Mouse (Mus musculus) forebrain, postnatal 0 days (tissue): ENCODE results near the gene Exoc6b. TPM values are rescaled to one million over a fixed set of nuclear protein-coding genes. Genes with fewer than 3 reads are reported as not detected.

Source experiments
- ATAC-seq: fragments of 200-750 bp; cut with Nextera tagmentation; 2 replicates; pipeline ENCODE4 v1.8.0; 2017; ENCODE audit warnings: mild to moderate bottlenecking, moderate library complexity
- DNase-seq: peaks from one replicate; pipeline ENCODE4 v3.0.0-alpha.2; 2015
- H3K27ac ChIP-seq: fragments of 300-500 bp; sonication (generic); 2 replicates; pipeline ENCODE4 v1.5.1; 2014; ENCODE audit warnings: low read depth, mild to moderate bottlenecking, antibody characterized with exemption, low read length, moderate library complexity, mixed read lengths
- H3K27me3 ChIP-seq: fragments of 300-500 bp; sonication (generic); 2 replicates; pipeline ENCODE4 v1.6.1; 2014; ENCODE audit warnings: mild to moderate bottlenecking, low read length, mixed read lengths; ENCODE audit not compliant: insufficient read depth
- H3K36me3 ChIP-seq: fragments of 300-500 bp; sonication (generic); 2 replicates; pipeline ENCODE4 v1.6.1; 2014; ENCODE audit warnings: mild to moderate bottlenecking, moderate library complexity; ENCODE audit not compliant: insufficient read depth
- H3K4me1 ChIP-seq: fragments of 300-500 bp; sonication (generic); 2 replicates; pipeline ENCODE4 v1.6.1; 2014; ENCODE audit warnings: antibody characterized with exemption; ENCODE audit not compliant: insufficient read depth
- H3K4me2 ChIP-seq: fragments of 300-500 bp; sonication (generic); 2 replicates; pipeline ENCODE4 v1.6.1; 2014; ENCODE audit warnings: low read depth, mild to moderate bottlenecking, moderate library complexity
- H3K4me3 ChIP-seq: fragments of 300-500 bp; sonication (generic); 2 replicates; pipeline ENCODE4 v1.5.1; 2014; ENCODE audit warnings: low read depth, low read length, mixed read lengths
- H3K9ac ChIP-seq: fragments of 300-500 bp; sonication (generic); 2 replicates; pipeline ENCODE4 v1.6.1; 2014; ENCODE audit warnings: mild to moderate bottlenecking
- H3K9me3 ChIP-seq: fragments of 300-500 bp; sonication (generic); 2 replicates; pipeline ENCODE4 v1.6.1; 2016; ENCODE audit warnings: low read length
- CTCF ChIP-seq: sonication (generic); IDR thresholded peaks from 2 replicates; pipeline ENCODE4 v1.5.1; 2016; ENCODE audit warnings: antibody characterized with exemption, control low read depth, low read depth
- WGBS: fragments of 180-500 bp; shearing (Covaris S2); extraction: QIAGEN DNeasy Blood & Tissue Kit; methylation state at CpG from one replicate; pipeline ENCODE4 v1.1.7; 2014; 5-methylcytosine and 5-hydroxymethylcytosine counted together
- polyA plus RNA-seq: library from polyadenylated mRNA; unstranded; fragments of >200 nt; fragmentation: Nextera tagmentation; extraction: Ambion mirVana; gene quantifications from 2 replicates; pipeline ENCODE4 v1.2.1, GENCODE M21; 2015
- total RNA-seq: library from RNA; depleted of rRNA; stranded (reverse); fragments of >200 nt; gene quantifications from 2 replicates; pipeline ENCODE4 v1.2.3, GENCODE M21; 2014

The Exoc6b gene
- total and polyA plus RNA-seq, 2 experiments from 2014 or later, result 37.7 to 46.2 TPM

DNA sequence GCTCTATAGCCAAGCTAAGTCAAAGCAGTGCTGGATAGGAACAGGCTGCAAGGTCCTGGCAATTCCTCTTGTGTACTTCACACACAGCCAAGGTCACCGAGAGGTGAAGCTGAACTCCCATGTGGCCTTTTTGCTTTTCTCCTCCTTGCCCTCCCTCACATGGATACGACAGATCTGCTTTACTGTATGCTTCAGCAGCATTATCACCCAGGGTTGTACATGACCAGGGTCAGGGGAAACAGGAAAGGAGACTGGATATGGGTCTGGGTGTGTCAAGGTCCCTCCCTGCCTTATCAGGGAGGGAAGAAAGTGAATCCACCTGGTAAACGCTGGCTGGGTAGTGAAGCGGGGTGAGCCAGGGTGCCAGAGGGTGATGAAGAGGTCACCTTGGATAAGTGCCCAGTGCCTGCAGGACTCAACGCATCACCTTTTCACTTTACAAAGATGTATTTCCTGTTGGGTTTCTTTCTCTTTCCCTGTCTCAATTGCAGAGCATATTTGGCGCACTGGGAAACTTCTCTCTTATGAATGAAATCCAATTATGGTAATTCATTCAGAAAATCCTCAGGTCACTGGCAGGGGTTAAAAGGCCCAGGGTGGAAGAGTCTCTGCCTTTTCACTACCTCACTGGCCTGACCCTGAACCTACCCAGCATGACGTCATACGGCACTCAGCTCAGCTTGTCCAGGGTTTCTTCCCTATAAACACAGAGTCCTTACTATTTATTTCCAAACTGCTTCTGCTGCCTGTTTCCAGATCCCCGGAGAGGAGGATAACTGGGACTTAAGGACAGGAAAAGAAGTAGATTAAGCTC, 371.6 kb downstream of the Exoc6b start:
- DNase-seq (no peak), ATAC-seq (no peak)
- no peak for TF ChIP-seq CTCF
- no peak overlapping the region for H3K27ac ChIP-seq
- no peak overlapping the region for H3K4me2 ChIP-seq
- H3K9me3 ChIP-seq, result no peaks in the 10 kb centered on the region
- no peaks in the 10 kb centered on the region for H3K4me1 ChIP-seq
- H3K36me3 ChIP-seq, result no peaks in the 10 kb centered on the region
- 53% methylated on average over 9 of the region's 9 CpGs for WGBS
- H3K9ac ChIP-seq, result no peak overlapping the region
- no peak overlapping the region for H3K4me3 ChIP-seq
- H3K27me3 ChIP-seq, result no peaks in the 10 kb centered on the region

DNA sequence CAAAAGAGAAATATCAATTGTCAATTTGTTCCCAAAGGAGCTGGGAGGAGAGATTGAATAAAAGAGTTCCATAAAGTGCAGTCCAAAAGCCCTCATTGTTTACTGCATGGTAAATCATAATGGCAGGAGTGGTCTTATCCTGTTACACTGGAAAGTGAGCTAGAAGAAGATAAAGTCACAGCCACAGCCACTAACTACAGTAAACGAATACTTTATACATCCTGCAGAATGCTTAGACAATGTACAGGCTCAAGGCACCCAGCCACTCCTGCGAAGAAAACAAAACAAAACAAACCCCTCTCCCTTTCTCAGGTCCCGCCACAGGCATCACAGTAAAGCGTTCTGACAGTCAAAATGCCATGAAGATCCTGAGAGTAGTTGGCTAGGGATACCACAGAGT, 375.5 kb downstream of the Exoc6b start:
- no peak overlapping the region for H3K27ac ChIP-seq

DNA sequence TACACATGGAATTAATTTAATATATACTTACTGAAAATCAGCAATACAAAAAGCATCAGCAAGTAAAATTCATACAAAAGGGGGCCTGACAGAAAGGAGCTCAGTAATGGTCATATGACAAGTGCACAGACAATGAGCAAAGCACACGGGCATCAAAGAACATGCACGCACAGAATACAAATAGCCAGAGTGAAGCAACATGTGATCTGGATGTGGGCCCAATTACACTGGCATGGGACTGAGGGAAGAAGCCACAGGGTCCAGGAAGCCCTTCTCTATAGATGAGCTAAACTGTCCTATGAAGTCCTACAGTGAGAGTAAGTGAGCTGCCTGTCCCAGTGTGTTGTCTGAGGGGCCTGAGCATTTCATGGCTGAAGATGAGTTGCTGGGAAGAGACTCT, 376.1 kb downstream of the Exoc6b start:
- Histone ChIP-seq H3K4me1 (no peaks in the 10 kb centered on the region), H3K36me3 (no peaks in the 10 kb centered on the region), H3K9me3 (no peaks in the 10 kb centered on the region), H3K4me2 (no peak overlapping the region), H3K27ac (no peak overlapping the region), H3K9ac (no peak overlapping the region), H3K4me3 (no peak overlapping the region), H3K27me3 (no peaks in the 10 kb centered on the region)
- ATAC-seq (0 out of 2 replicates have a peak, but pooled peaks have one; percentile 25), DNase-seq (peak; percentile 29)
- no peak for TF ChIP-seq CTCF
- 27% methylated on average over 2 of the region's 2 CpGs for WGBS

More for the DNA sequence above, 375.5 kb downstream of the Exoc6b start:
- Histone ChIP-seq H3K9me3 (no peaks in the 10 kb centered on the region), H3K27me3 (no peaks in the 10 kb centered on the region), H3K4me3 (no peak overlapping the region), H3K4me2 (no peak overlapping the region), H3K9ac (no peak overlapping the region), H3K4me1 (no peaks in the 10 kb centered on the region), H3K36me3 (no peaks in the 10 kb centered on the region)
- ATAC-seq (no peak), DNase-seq (no peak)
- no peak for TF ChIP-seq CTCF
- 46% methylated on average over 4 of the region's 4 CpGs for WGBS

DNA sequence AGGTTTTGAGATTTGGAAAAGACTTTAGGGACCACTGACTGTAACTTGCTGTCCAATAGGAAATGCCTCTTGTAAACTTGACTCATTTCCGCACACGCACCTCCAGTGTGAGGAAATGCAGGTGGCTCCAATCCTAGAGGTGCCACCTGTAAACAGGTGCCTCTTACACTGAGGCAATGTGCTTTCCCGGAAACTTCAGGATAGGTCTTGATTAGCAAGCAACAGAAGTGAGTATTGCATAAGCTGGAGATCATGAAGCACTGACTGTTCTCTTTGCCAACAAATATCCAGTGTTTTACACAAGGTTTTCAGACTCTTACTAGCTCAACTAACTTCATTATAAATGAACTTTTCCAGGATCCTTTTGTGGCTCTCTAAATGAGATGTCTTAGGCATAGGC, 377.4 kb downstream of the Exoc6b start:
- whole genome bisulfite sequencing, result 96% methylated on average over 3 of the region's 3 CpGs
- H3K4me3 ChIP-seq, result no peak overlapping the region
- DNase-seq (no peak), ATAC-seq (no peak)
- TF ChIP-seq CTCF, result no peak
- no peaks in the 10 kb centered on the region for H3K4me1 ChIP-seq
- no peaks in the 10 kb centered on the region for H3K27me3 ChIP-seq
- H3K27ac ChIP-seq, result no peak overlapping the region
- H3K36me3 ChIP-seq, result no peaks in the 10 kb centered on the region
- H3K9ac ChIP-seq, result no peak overlapping the region
- no peaks in the 10 kb centered on the region for H3K9me3 ChIP-seq
- no peak overlapping the region for H3K4me2 ChIP-seq

DNA sequence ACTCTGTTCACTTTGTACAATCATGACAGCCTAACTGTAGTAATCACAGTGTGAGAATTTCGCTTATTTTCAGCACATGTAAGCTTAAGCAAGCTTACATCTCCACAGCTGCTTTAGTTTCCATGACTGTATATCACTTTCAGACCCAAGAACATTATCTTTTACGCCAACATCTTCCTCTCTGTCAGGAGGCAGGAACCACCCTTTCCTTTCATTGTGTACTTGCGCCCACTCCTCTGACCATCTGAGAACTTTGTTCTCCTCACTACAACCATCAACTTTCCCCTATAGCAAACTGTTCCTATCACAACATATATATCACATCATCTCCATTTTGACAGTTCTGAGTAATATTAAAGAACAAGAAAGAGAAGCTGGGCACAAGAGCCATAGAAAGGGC, 391.5 kb downstream of the Exoc6b start:
- no peak overlapping the region for H3K27ac ChIP-seq
- WGBS, result 89% methylated on average over 3 of the region's 3 CpGs
- DNase-seq, result no peak
- no peak overlapping the region for H3K4me2 ChIP-seq
- no peaks in the 10 kb centered on the region for H3K4me1 ChIP-seq
- no peak for TF ChIP-seq CTCF
- no peak overlapping the region for H3K4me3 ChIP-seq
- no peak for ATAC-seq
- no peaks in the 10 kb centered on the region for H3K27me3 ChIP-seq
- no peak overlapping the region for H3K9ac ChIP-seq
- H3K36me3 ChIP-seq, result no peaks in the 10 kb centered on the region
- H3K9me3 ChIP-seq, result no peaks in the 10 kb centered on the region

DNA sequence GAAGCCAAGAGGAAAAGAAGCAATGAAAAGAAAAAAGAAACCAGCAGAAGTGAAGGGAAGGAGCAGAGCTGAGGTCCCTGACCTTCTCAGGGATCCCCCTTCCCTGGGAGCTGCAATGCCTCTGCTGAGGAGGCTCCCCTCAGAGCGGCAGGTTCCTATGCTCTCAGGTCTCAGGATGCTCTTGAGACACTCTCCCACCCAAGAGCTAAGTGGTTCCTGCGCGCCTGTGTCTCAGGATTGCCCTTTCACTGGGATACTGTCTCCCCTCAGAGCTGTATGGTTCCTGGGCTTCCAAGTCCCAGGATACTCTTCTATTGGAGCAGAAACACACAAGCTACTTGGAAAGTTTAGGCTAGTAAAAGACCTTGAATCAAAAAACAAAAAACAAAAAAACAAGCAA, 394.4 kb downstream of the Exoc6b start:
- WGBS, result 98% methylated on average over 3 of the region's 3 CpGs
- DNase-seq (no peak), ATAC-seq (no peak)
- no peak overlapping the region for H3K27ac ChIP-seq
- H3K4me2 ChIP-seq, result no peak overlapping the region
- 0 out of 2 replicates have a peak, but pooled peaks cover 6% of the 10 kb centered on the region for H3K9me3 ChIP-seq
- H3K27me3 ChIP-seq, result no peaks in the 10 kb centered on the region
- H3K9ac ChIP-seq, result no peak overlapping the region
- TF ChIP-seq CTCF, result no peak
- H3K36me3 ChIP-seq, result no peaks in the 10 kb centered on the region
- H3K4me3 ChIP-seq, result no peak overlapping the region
- H3K4me1 ChIP-seq, result no peaks in the 10 kb centered on the region

DNA sequence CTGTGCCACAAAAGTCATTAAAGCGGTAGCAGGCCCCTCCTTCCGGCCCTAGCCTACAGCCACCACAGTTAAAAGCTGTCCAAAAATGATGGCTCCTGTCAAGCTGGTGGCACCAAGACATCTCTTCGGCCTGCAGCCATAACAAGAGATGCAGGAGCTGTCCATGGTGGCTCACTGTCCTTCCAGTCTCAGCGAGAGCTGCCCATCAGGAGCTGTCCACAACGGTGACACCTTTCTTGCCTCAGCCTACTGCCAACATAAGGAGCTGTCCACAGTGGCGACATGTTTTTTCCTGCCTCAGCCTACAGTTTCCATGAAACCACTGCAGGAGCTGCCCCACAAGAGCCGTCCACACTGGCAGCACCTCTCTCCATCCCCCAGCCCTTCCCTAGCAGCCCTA, 395.2 kb downstream of the Exoc6b start:
- Histone ChIP-seq H3K27ac (no peak overlapping the region), H3K4me1 (no peaks in the 10 kb centered on the region), H3K9ac (no peak overlapping the region), H3K36me3 (no peaks in the 10 kb centered on the region), H3K4me3 (no peak overlapping the region), H3K9me3 (0 out of 2 replicates have a peak, but pooled peaks cover 6% of the 10 kb centered on the region), H3K4me2 (no peak overlapping the region), H3K27me3 (no peaks in the 10 kb centered on the region)
- TF ChIP-seq CTCF, result no peak
- 92% methylated on average over 7 of the region's 7 CpGs for WGBS
- no peak for ATAC-seq
- DNase-seq, result no peak
